Mouse (Mus musculus) CH12.LX (cell line): ENCODE measurements at regions not wholly inside any gene's neighbourhood (a gene's known extent, or its start where the extent isn't known, plus 50 kb on each side); places are given as distances from the start of the nearest gene placed in this dataset.

ENCODE experiments used
- DNase-seq: peaks from one replicate; pipeline ENCODE4 v3.0.0-alpha.2; 2013; ENCODE audit errors: extremely low read depth
- H3K27ac ChIP-seq: 2 replicates; pipeline ENCODE4 v1.5.1; 2012; ENCODE audit warnings: low read depth, mild to moderate bottlenecking, control low read depth, moderate library complexity; ENCODE audit not compliant: insufficient read depth
- H3K27me3 ChIP-seq: replicated peaks from 2 replicates; pipeline ENCODE3; 2012; ENCODE audit warnings: inconsistent platforms
- H3K36me3 ChIP-seq, 2 experiments: replicated peaks in 1 of 2; 2 replicates each; pipeline versions ENCODE3 to v1.6.1; 2012; ENCODE audit warnings: inconsistent platforms in 1 of 2, low read length in 1 of 2, mild to moderate bottlenecking in 1 of 2, mixed read lengths in 1 of 2, moderate library complexity in 1 of 2; ENCODE audit not compliant: control insufficient read depth in 1 of 2, insufficient read depth in 1 of 2
- H3K4me1 ChIP-seq, 2 experiments: 2 replicates each; pipeline ENCODE4 v1.6.1; 2012; ENCODE audit warnings: inconsistent platforms in 1 of 2, moderate library complexity in 1 of 2; ENCODE audit not compliant: insufficient read depth in 2 of 2, control insufficient read depth in 1 of 2
- H3K4me2 ChIP-seq: 2 replicates; pipeline ENCODE4 v1.6.1; 2012; ENCODE audit warnings: low read depth, mild to moderate bottlenecking, control low read depth; ENCODE audit not compliant: poor library complexity, insufficient read depth, severe bottlenecking
- H3K4me3 ChIP-seq, 3 experiments: fragments of 150-350 bp in 1 of 3; sonication (generic) in 1 of 3; replicated peaks in 1 of 3; 2 replicates each; pipeline versions ENCODE3 to v1.5.1; 2011 to 2012; ENCODE audit warnings: low read depth in 2 of 3, low read length in 2 of 3, mild to moderate bottlenecking in 2 of 3, moderate library complexity in 2 of 3, control low read depth in 1 of 3, improper control_type of control experiment in 1 of 3, inconsistent platforms in 1 of 3, mixed read lengths in 1 of 3; ENCODE audit not compliant: poor library complexity in 1 of 3
- H3K79me2 ChIP-seq: replicated peaks from 2 replicates; pipeline ENCODE4 v1.6.1; 2012; ENCODE audit warnings: mild to moderate bottlenecking, moderate library complexity; ENCODE audit not compliant: control insufficient read depth, poor library complexity, insufficient read depth, severe bottlenecking; ENCODE audit errors: extremely low read depth
- H3K9ac ChIP-seq: 2 replicates; pipeline ENCODE4 v1.6.1; 2012; ENCODE audit warnings: low read depth, mild to moderate bottlenecking, control low read depth, moderate library complexity; ENCODE audit not compliant: insufficient read depth
- H3K9me3 ChIP-seq: replicated peaks from 2 replicates; pipeline ENCODE3; 2012; ENCODE audit warnings: low read length, inconsistent platforms, mixed read lengths
- CHD2 ChIP-seq: IDR thresholded peaks from 2 replicates; pipeline ENCODE4 v1.6.1; 2011; ENCODE audit warnings: low read length, improper control_type of control experiment
- CTCF ChIP-seq, 2 experiments: IDR thresholded peaks in 1 of 2; conservative IDR thresholded peaks in 1 of 2; 2 replicates each; pipeline ENCODE4 v1.5.1; 2011 to 2012; ENCODE audit warnings: low read depth in 2 of 2, low read length in 2 of 2, improper control_type of control experiment in 1 of 2, inconsistent platforms in 1 of 2, mild to moderate bottlenecking in 1 of 2, moderate library complexity in 1 of 2
- ELF1 ChIP-seq: IDR thresholded peaks from 2 replicates; pipeline ENCODE4 v1.6.1; 2014; ENCODE audit warnings: low read depth, mild to moderate bottlenecking, inconsistent platforms, low read length, improper control_type of control experiment
- EP300 ChIP-seq: IDR thresholded peaks from 2 replicates; pipeline ENCODE4 v1.6.1; 2011; ENCODE audit warnings: low read length, improper control_type of control experiment
- GABPA ChIP-seq: IDR thresholded peaks from 2 replicates; pipeline ENCODE4 v1.6.1; 2012; ENCODE audit warnings: low read depth, low read length, improper control_type of control experiment, inconsistent platforms; ENCODE audit not compliant: insufficient replicate concordance
- JUND ChIP-seq: conservative IDR thresholded peaks from 2 replicates; pipeline ENCODE4 v1.6.1; 2011; ENCODE audit warnings: low read depth, low read length, improper control_type of control experiment
- KAT2A ChIP-seq: IDR thresholded peaks from 2 replicates; pipeline ENCODE4 v1.6.1; 2012; ENCODE audit warnings: low read length, improper control_type of control experiment, inconsistent platforms; ENCODE audit not compliant: insufficient replicate concordance
- MAFK ChIP-seq: IDR thresholded peaks from 2 replicates; pipeline ENCODE4 v1.6.1; 2011; ENCODE audit warnings: low read length, improper control_type of control experiment; ENCODE audit not compliant: insufficient replicate concordance
- MAZ ChIP-seq: IDR thresholded peaks from 2 replicates; pipeline ENCODE4 v1.6.1; 2012; ENCODE audit warnings: low read depth, mild to moderate bottlenecking, inconsistent platforms, low read length, improper control_type of control experiment, moderate library complexity
- MEF2A ChIP-seq: IDR thresholded peaks from 2 replicates; pipeline ENCODE4 v1.6.1; 2014; ENCODE audit warnings: low read depth, mild to moderate bottlenecking, inconsistent platforms, low read length, improper control_type of control experiment, borderline replicate concordance
- MYC ChIP-seq: IDR thresholded peaks from 2 replicates; pipeline ENCODE4 v1.6.1; 2011; ENCODE audit warnings: low read depth, mild to moderate bottlenecking, improper control_type of control experiment, low read length
- NRF1 ChIP-seq: IDR thresholded peaks from 2 replicates; pipeline ENCODE4 v1.6.1; 2014; ENCODE audit warnings: low read depth, mild to moderate bottlenecking, inconsistent platforms, low read length, improper control_type of control experiment, moderate library complexity
- PAX5 ChIP-seq: IDR thresholded peaks from 2 replicates; pipeline ENCODE4 v1.6.1; 2012; ENCODE audit warnings: low read length, inconsistent platforms, mixed read lengths
- POLR2A ChIP-seq: IDR thresholded peaks from 2 replicates; pipeline ENCODE4 v1.6.1; 2011; ENCODE audit warnings: low read depth, mild to moderate bottlenecking, improper control_type of control experiment, low read length
- POLR2AphosphoS2 ChIP-seq: IDR thresholded peaks from 2 replicates; pipeline ENCODE4 v1.6.1; 2011; ENCODE audit warnings: low read depth, low read length, improper control_type of control experiment
- RCOR1 ChIP-seq: conservative IDR thresholded peaks from 2 replicates; pipeline ENCODE4 v1.6.1; 2012; ENCODE audit warnings: low read depth, mild to moderate bottlenecking, inconsistent platforms, low read length, improper control_type of control experiment
- SIN3A ChIP-seq: IDR thresholded peaks from 2 replicates; pipeline ENCODE4 v1.6.1; 2012; ENCODE audit warnings: low read length, improper control_type of control experiment, inconsistent platforms
- SMC3 ChIP-seq: IDR thresholded peaks from 2 replicates; pipeline ENCODE4 v1.6.1; 2011; ENCODE audit warnings: low read depth, low read length, improper control_type of control experiment
- ZKSCAN1 ChIP-seq: IDR thresholded peaks from 2 replicates; pipeline ENCODE4 v1.6.1; 2012; ENCODE audit warnings: low read depth, inconsistent platforms, low read length, improper control_type of control experiment, borderline replicate concordance
- ZMIZ1 ChIP-seq: IDR thresholded peaks from 2 replicates; pipeline ENCODE4 v1.6.1; 2012; ENCODE audit warnings: low read depth, mild to moderate bottlenecking, inconsistent platforms, low read length, improper control_type of control experiment
- ZNF384 ChIP-seq: IDR thresholded peaks from 2 replicates; pipeline ENCODE4 v1.6.1; 2012; ENCODE audit warnings: low read depth, low read length, improper control_type of control experiment, inconsistent platforms
- dilution Hi-C: fragments of 300-500 bp; cut with MboI; formaldehyde crosslinking; loops from 2 replicates; pipeline ENCODE4 v1.14.3; 2020; ENCODE audit warnings: low sequenced_read_pairs; ENCODE audit not compliant: extremely low pct_unique_long_range_greater_than_20kb, extremely low pct_ligation_motif_present
- in situ Hi-C: fragments of 300-500 bp; cut with MboI; formaldehyde crosslinking; loops from 3 replicates; pipeline ENCODE4 v1.14.3; 2019; ENCODE audit warnings: low sequenced_read_pairs, low pct_ligation_motif_present, low pct_unique_long_range_greater_than_20kb, mixed read lengths

GRCm38 (mm10) chr11:31464844-31465243 is 95.0 kb upstream of the Stc2 start:
- H3K4me3 ChIP-seq: no peak overlapping the region
- no peaks in the 10 kb centered on the region for H3K9me3 ChIP-seq
- DNase-seq: no peak
- no peaks in the 10 kb centered on the region for H3K36me3 ChIP-seq
- in situ Hi-C loops (no loop called here), dilution Hi-C loops (no loop called here)
- H3K27ac ChIP-seq: no peak overlapping the region
- H3K27me3 ChIP-seq: no peaks in the 10 kb centered on the region
- H3K4me1 ChIP-seq: peaks cover 0 to 5% of the 10 kb centered on the region in 2 experiments; a peak in 2 of 4 replicates
- no peak overlapping the region for H3K9ac ChIP-seq
- TF ChIP-seq POLR2A: no peak
- TF ChIP-seq MEF2A: no peak
- TF ChIP-seq ZKSCAN1: no peak
- TF ChIP-seq ELF1: no peak
- no peak for TF ChIP-seq RCOR1
- no peak for TF ChIP-seq KAT2A
- TF ChIP-seq JUND: no peak
- TF ChIP-seq MAFK: no peak
- no peak for TF ChIP-seq MYC
- no peak for TF ChIP-seq CHD2
- no peak for TF ChIP-seq NRF1
- TF ChIP-seq ZNF384: no peak
- TF ChIP-seq MAZ: no peak
- no peak for TF ChIP-seq CTCF (conservative IDR thresholded peaks at IDR 0.05 in 1 of 2, IDR thresholded peaks at IDR 0.05 in 1 of 2; ENCODE audit: low read depth in 2 of 2, low read length in 2 of 2)
- no peak for TF ChIP-seq POLR2AphosphoS2
- TF ChIP-seq GABPA: no peak
- no peak for TF ChIP-seq ZMIZ1
- H3K79me2 ChIP-seq: no peaks in the 10 kb centered on the region
- H3K4me2 ChIP-seq: no peak overlapping the region

DNA sequence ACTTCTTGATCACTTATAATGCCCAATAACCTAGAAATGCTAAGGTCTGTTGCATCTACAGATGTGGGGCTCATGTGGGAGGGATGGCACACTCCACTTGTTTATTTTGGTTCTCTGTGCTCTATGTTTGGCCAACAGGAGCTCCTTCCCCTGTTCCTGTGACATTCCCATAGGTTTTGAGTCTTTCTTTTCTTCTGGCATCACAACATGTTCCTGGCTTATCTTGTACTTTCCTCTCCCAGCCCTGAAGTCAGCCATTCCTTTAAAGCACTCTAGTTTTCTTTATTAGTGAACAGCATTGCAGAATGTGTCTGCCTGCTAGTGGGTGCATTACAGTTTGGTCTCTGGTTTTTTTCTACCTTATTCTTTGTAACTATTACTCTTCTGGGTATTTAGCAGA is 92.6 kb upstream of the Stc2 start:
- no peak for TF ChIP-seq EP300
- no peak for TF ChIP-seq POLR2A
- no peak for TF ChIP-seq ELF1
- no peak for TF ChIP-seq KAT2A
- no peak for TF ChIP-seq PAX5
- TF ChIP-seq SIN3A: no peak
- TF ChIP-seq SMC3: no peak
- no peak for TF ChIP-seq GABPA
- no peak for TF ChIP-seq ZNF384
- TF ChIP-seq MAZ: no peak
- H3K79me2 ChIP-seq: no peaks in the 10 kb centered on the region
- H3K4me1 ChIP-seq: no peaks in the 10 kb centered on the region
- H3K27ac ChIP-seq: no peak overlapping the region
- no peaks in the 10 kb centered on the region for H3K36me3 ChIP-seq
- no peak overlapping the region for H3K9ac ChIP-seq
- H3K9me3 ChIP-seq: no peaks in the 10 kb centered on the region
- H3K4me3 ChIP-seq: no peak overlapping the region
- no peaks in the 10 kb centered on the region for H3K27me3 ChIP-seq
- dilution Hi-C loops (no loop called here), in situ Hi-C loops (no loop called here)
- H3K4me2 ChIP-seq: no peak overlapping the region
- no peak for DNase-seq
